Mouse (Mus musculus) kidney, adult 2 months (tissue): ENCODE data around the gene Gm38431.

ENCODE experiments used
- CTCF ChIP-seq: fragments of 200-500 bp; conservative IDR thresholded peaks from 2 replicates; pipeline ENCODE4 v1.5.1; 2011; ENCODE audit warnings: low read depth, mild to moderate bottlenecking, control low read depth, low read length, moderate library complexity, mixed read lengths; ENCODE audit not compliant: insufficient read depth, insufficient read length
- POLR2A ChIP-seq: fragments of 200-500 bp; IDR thresholded peaks from one replicate; pipeline ENCODE4 v1.6.1; 2011; ENCODE audit warnings: low read depth, low read length, control low read depth

DNA sequence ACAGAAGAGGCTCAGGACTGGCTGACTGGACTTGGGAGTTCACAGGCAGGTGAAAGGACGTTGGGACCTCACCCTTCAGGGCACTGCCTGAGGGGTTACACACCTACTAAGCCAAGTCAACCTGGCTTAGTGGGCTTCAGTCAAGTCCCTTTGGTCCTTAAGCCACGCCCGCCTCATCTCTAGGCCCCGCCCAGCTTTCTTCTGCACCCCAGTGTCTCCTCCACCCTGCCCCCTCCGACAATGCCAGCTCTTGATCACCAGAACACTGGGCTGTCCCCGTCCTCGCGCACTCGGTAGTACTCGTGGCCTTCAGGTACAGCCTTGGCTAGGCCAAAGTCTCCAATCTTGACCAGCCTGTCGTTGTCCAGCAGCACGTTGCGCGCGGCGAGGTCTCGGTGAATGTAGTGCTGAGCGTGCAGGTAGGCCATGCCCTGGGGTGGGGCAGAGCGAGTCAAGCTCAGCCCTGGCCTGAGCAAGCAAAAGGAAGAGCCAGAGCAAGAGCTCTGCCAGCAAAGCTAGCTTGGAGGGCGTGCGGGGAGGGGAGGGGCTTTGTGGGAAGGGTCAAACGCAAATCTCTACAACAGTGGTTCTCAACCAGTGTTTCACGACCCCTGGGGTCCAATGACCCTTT is 15.9 kb upstream of the Gm38431 start:
- TF ChIP-seq CTCF: no peak
- no peak for TF ChIP-seq POLR2A
